Mouse (Mus musculus): Measurements from ENCODE around the gene Sned1. TPM values are rescaled to one million over a fixed set of nuclear protein-coding genes. Genes with fewer than 3 reads are reported as not detected.

Sned1 gene
- polyA plus RNA-seq, 1 experiment from 2014 or later, result 2.6 TPM

- WGBS, result 71% methylated on average over 11 of the region's 11 CpGs
- ATAC-seq, result peak; percentile 10; the same call in 1 of the 2 replicates
- no peak overlapping the region for H3K4me2 ChIP-seq (ENCODE audit: low read depth, low read length)
- H3K4me3 ChIP-seq (ENCODE audit: low read length), result no peak overlapping the region
- H3K27me3 ChIP-seq (replicated peaks; ENCODE audit: control insufficient read depth, insufficient read depth, low read length), result no peaks in the 10 kb centered on the region
- H3K27ac ChIP-seq (ENCODE audit: low read length), result 0 out of 2 replicates have a peak overlapping the region, but pooled peaks have one; percentile 19
- no peak overlapping the region for H3K9ac ChIP-seq (ENCODE audit: low read depth, low read length)
- H3K36me3 ChIP-seq (ENCODE audit: control insufficient read depth, insufficient read depth, low read length), result no peaks in the 10 kb centered on the region
- H3K9me3 ChIP-seq (ENCODE audit: control insufficient read depth, low read length), result no peaks in the 10 kb centered on the region
- H3K4me1 ChIP-seq (ENCODE audit: control insufficient read depth, insufficient read depth, low read length), result peaks cover 21% of the 10 kb centered on the region
Observed at GRCm38 (mm10) chr1:93211019-93211418, 24.6 kb upstream of the Sned1 start.

GRCm38 (mm10) chr1:93211549-93212220 is 24.0 kb upstream of the Sned1 start:
- no peaks in the 10 kb centered on the region for H3K27me3 ChIP-seq (replicated peaks; ENCODE audit: control insufficient read depth, insufficient read depth, low read length)
- peak; percentile 31; the same call in 1 of the 2 replicates for ATAC-seq
- WGBS, result 32% methylated on average over 10 of the region's 10 CpGs
- H3K27ac ChIP-seq (ENCODE audit: low read length), result peak overlapping the region; percentile 32; the same call in 1 of the 2 replicates
- H3K9me3 ChIP-seq (ENCODE audit: control insufficient read depth, low read length), result no peaks in the 10 kb centered on the region
- no peak overlapping the region for H3K9ac ChIP-seq (ENCODE audit: low read depth, low read length)
- no peaks in the 10 kb centered on the region for H3K36me3 ChIP-seq (ENCODE audit: control insufficient read depth, insufficient read depth, low read length)
- H3K4me1 ChIP-seq (ENCODE audit: control insufficient read depth, insufficient read depth, low read length), result peaks cover 21% of the 10 kb centered on the region
- no peak overlapping the region for H3K4me3 ChIP-seq (ENCODE audit: low read length)
- no peak overlapping the region for H3K4me2 ChIP-seq (ENCODE audit: low read depth, low read length)

GRCm38 (mm10) chr1:93212441-93212840 is 23.2 kb upstream of the Sned1 start:
- WGBS, result 78% methylated on average over 7 of the region's 7 CpGs
- H3K4me3 ChIP-seq (ENCODE audit: low read length), result no peak overlapping the region
- no peaks in the 10 kb centered on the region for H3K27me3 ChIP-seq (replicated peaks; ENCODE audit: control insufficient read depth, insufficient read depth, low read length)
- peak overlapping the region; percentile 32; the same call in 1 of the 2 replicates for H3K27ac ChIP-seq (ENCODE audit: low read length)
- H3K9me3 ChIP-seq (ENCODE audit: control insufficient read depth, low read length), result no peaks in the 10 kb centered on the region
- no peak overlapping the region for H3K4me2 ChIP-seq (ENCODE audit: low read depth, low read length)
- H3K9ac ChIP-seq (ENCODE audit: low read depth, low read length), result no peak overlapping the region
- no peak for ATAC-seq
- H3K36me3 ChIP-seq (ENCODE audit: control insufficient read depth, insufficient read depth, low read length), result no peaks in the 10 kb centered on the region
- H3K4me1 ChIP-seq (ENCODE audit: control insufficient read depth, insufficient read depth, low read length), result peaks cover 21% of the 10 kb centered on the region

GRCm38 (mm10) chr1:93214612-93215011 is 21.0 kb upstream of the Sned1 start:
- no peaks in the 10 kb centered on the region for H3K9me3 ChIP-seq (ENCODE audit: control insufficient read depth, low read length)
- H3K4me3 ChIP-seq (ENCODE audit: low read length), result no peak overlapping the region
- WGBS, result 45% methylated on average over 5 of the region's 5 CpGs
- no peaks in the 10 kb centered on the region for H3K27me3 ChIP-seq (replicated peaks; ENCODE audit: control insufficient read depth, insufficient read depth, low read length)
- H3K9ac ChIP-seq (ENCODE audit: low read depth, low read length), result no peak overlapping the region
- no peak overlapping the region for H3K27ac ChIP-seq (ENCODE audit: low read length)
- H3K4me2 ChIP-seq (ENCODE audit: low read depth, low read length), result no peak overlapping the region
- H3K36me3 ChIP-seq (ENCODE audit: control insufficient read depth, insufficient read depth, low read length), result no peaks in the 10 kb centered on the region
- no peak for ATAC-seq
- H3K4me1 ChIP-seq (ENCODE audit: control insufficient read depth, insufficient read depth, low read length), result peaks cover 21% of the 10 kb centered on the region

GRCm38 (mm10) chr1:93216839-93217497 is 18.7 kb upstream of the Sned1 start:
- Histone ChIP-seq H3K9me3 (ENCODE audit: control insufficient read depth, low read length) (no peaks in the 10 kb centered on the region), H3K36me3 (ENCODE audit: control insufficient read depth, insufficient read depth, low read length) (no peaks in the 10 kb centered on the region), H3K4me3 (ENCODE audit: low read length) (no peak overlapping the region), H3K27me3 (replicated peaks; ENCODE audit: control insufficient read depth, insufficient read depth, low read length) (no peaks in the 10 kb centered on the region), H3K4me2 (ENCODE audit: low read depth, low read length) (no peak overlapping the region), H3K9ac (ENCODE audit: low read depth, low read length) (no peak overlapping the region), H3K4me1 (ENCODE audit: control insufficient read depth, insufficient read depth, low read length) (no peaks in the 10 kb centered on the region; the same call in 1 of the 2 replicates), H3K27ac (ENCODE audit: low read length) (no peak overlapping the region)
- 76% methylated on average over 9 of the region's 9 CpGs for WGBS
- no peak for ATAC-seq

- Histone ChIP-seq H3K4me2 (ENCODE audit: low read depth, low read length) (no peak overlapping the region), H3K4me1 (ENCODE audit: control insufficient read depth, insufficient read depth, low read length) (no peaks in the 10 kb centered on the region), H3K9me3 (ENCODE audit: control insufficient read depth, low read length) (no peaks in the 10 kb centered on the region), H3K27me3 (replicated peaks; ENCODE audit: control insufficient read depth, insufficient read depth, low read length) (no peaks in the 10 kb centered on the region), H3K36me3 (ENCODE audit: control insufficient read depth, insufficient read depth, low read length) (no peaks in the 10 kb centered on the region), H3K4me3 (ENCODE audit: low read length) (no peak overlapping the region), H3K9ac (ENCODE audit: low read depth, low read length) (no peak overlapping the region), H3K27ac (ENCODE audit: low read length) (no peak overlapping the region)
- ATAC-seq, result no peak
- WGBS, result 54% methylated on average over 7 of the region's 7 CpGs
Observed at GRCm38 (mm10) chr1:93217530-93217929, 18.1 kb upstream of the Sned1 start.

- no peak overlapping the region for H3K4me3 ChIP-seq (ENCODE audit: low read length)
- H3K36me3 ChIP-seq (ENCODE audit: control insufficient read depth, insufficient read depth, low read length), result no peaks in the 10 kb centered on the region
- ATAC-seq, result no peak
- no peak overlapping the region for H3K4me2 ChIP-seq (ENCODE audit: low read depth, low read length)
- 76% methylated on average over 7 of the region's 7 CpGs for WGBS
- H3K27me3 ChIP-seq (replicated peaks; ENCODE audit: control insufficient read depth, insufficient read depth, low read length), result no peaks in the 10 kb centered on the region
- H3K27ac ChIP-seq (ENCODE audit: low read length), result no peak overlapping the region
- H3K9ac ChIP-seq (ENCODE audit: low read depth, low read length), result no peak overlapping the region
- no peaks in the 10 kb centered on the region for H3K9me3 ChIP-seq (ENCODE audit: control insufficient read depth, low read length)
- H3K4me1 ChIP-seq (ENCODE audit: control insufficient read depth, insufficient read depth, low read length), result 0 out of 2 replicates have a peak, but pooled peaks cover 5% of the 10 kb centered on the region
Observed at GRCm38 (mm10) chr1:93220776-93221175, 14.9 kb upstream of the Sned1 start.

GRCm38 (mm10) chr1:93223972-93224371 is 11.7 kb upstream of the Sned1 start:
- no peak overlapping the region for H3K9ac ChIP-seq (ENCODE audit: low read depth, low read length)
- H3K4me2 ChIP-seq (ENCODE audit: low read depth, low read length), result no peak overlapping the region
- ATAC-seq, result peak; percentile 60
- H3K27me3 ChIP-seq (replicated peaks; ENCODE audit: control insufficient read depth, insufficient read depth, low read length), result no peaks in the 10 kb centered on the region
- WGBS, result 11% methylated on average over 18 of the region's 18 CpGs
- H3K4me3 ChIP-seq (ENCODE audit: low read length), result no peak overlapping the region
- H3K9me3 ChIP-seq (ENCODE audit: control insufficient read depth, low read length), result no peaks in the 10 kb centered on the region
- no peaks in the 10 kb centered on the region for H3K36me3 ChIP-seq (ENCODE audit: control insufficient read depth, insufficient read depth, low read length)
- no peak overlapping the region for H3K27ac ChIP-seq (ENCODE audit: low read length)
- H3K4me1 ChIP-seq (ENCODE audit: control insufficient read depth, insufficient read depth, low read length), result 0 out of 2 replicates have a peak, but pooled peaks cover 10% of the 10 kb centered on the region

GRCm38 (mm10) chr1:93225226-93225625 is 10.4 kb upstream of the Sned1 start:
- Histone ChIP-seq H3K4me1 (ENCODE audit: control insufficient read depth, insufficient read depth, low read length) (0 out of 2 replicates have a peak, but pooled peaks cover 10% of the 10 kb centered on the region), H3K4me3 (ENCODE audit: low read length) (no peak overlapping the region), H3K36me3 (ENCODE audit: control insufficient read depth, insufficient read depth, low read length) (no peaks in the 10 kb centered on the region), H3K4me2 (ENCODE audit: low read depth, low read length) (no peak overlapping the region), H3K9me3 (ENCODE audit: control insufficient read depth, low read length) (no peaks in the 10 kb centered on the region), H3K27me3 (replicated peaks; ENCODE audit: control insufficient read depth, insufficient read depth, low read length) (no peaks in the 10 kb centered on the region), H3K27ac (ENCODE audit: low read length) (no peak overlapping the region), H3K9ac (ENCODE audit: low read depth, low read length) (no peak overlapping the region)
- ATAC-seq, result no peak
- WGBS, result 30% methylated on average over 4 of the region's 4 CpGs
